Mouse (Mus musculus) kidney, adult 8-10 months (tissue): ENCODE measurements around the gene Cdk20.

Experiments
- DNase-seq, 2 experiments: peaks; one replicate each; pipeline ENCODE4 v3.0.0; 2022

The Cdk20 gene

DNA sequence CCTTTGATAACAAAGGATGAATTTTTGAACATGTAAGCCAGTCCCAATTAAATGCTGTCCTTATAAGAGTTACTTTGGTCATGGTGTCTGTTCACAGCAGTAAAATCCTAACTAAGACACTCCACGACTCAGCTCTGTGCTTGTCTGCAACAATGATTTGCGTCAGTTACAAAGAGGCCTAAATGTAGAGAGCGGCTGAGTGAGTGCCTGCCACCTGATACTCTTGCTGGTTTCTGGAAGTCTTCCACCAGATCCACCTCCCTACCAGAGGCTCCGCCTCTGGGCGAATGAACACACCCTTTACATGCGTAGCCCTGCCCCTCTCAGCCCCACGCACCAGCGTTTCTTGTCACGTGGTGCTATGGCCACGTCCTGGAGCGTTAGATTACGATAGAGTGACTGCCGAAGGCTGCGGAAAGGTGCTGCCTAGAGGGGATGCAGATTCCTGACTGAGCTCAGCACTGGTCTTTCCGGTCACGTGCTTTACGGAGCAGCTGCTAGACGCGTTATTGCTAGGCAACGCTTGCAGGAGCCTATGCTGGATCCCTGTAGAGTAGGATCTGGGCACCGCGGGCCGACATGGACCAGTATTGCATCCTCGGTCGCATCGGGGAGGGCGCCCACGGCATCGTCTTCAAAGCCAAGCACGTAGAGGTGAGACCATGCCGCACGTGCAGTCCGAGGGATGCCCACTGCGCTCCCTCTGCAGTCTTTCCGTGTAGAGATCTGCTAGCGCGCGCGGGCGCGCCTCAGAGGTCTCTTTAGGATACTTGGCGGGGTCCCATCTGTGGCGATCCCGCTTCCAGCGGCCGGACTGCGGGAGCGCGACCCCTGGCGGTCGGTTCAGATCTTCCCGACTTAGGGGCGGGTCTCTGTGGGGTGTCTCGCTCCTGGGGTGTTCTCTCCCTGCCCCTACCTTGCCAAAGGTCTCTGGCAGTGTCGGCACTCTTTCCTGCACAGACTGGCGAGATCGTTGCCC, at the start of gene Cdk20:
Gene Cdk20, plus strand, starts transcription at position 298 of the 979 bp plus-strand sequence.
- peak; percentile 93 to 97 for DNase-seq

- DNase-seq = no peak
Observed at GRCm38 (mm10) chr13:64384937-64385336, 47.2 kb upstream of the Cdk20 start.

GRCm38 (mm10) chr13:64386048-64386447, 46.1 kb upstream of the Cdk20 start:
- peak; percentile 55 to 68 for DNase-seq

- no peak for DNase-seq
Observed at GRCm38 (mm10) chr13:64388415-64388814, 43.7 kb upstream of the Cdk20 start.

DNA sequence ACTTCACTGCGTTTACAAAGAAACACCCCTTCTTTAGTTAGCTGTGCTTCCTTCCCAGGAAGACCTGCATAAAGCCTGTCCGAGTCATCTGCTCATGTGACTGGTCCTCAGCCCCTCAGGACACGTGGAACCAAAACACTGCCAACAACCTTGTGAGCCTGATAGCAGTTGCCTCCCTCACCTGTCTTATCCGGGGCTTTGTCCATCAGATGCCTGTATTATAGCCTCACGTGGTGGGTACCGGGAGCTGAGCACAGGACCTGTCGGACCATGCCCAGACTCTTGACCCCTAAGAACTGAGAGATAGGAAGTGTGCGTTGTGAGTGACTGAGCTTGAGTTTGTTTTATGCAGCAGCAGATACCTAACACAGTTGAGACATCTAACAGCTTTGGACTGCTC, 35.1 kb upstream of the Cdk20 start:
- DNase-seq = peak in 1 of 2 experiments; percentile 23

DNA sequence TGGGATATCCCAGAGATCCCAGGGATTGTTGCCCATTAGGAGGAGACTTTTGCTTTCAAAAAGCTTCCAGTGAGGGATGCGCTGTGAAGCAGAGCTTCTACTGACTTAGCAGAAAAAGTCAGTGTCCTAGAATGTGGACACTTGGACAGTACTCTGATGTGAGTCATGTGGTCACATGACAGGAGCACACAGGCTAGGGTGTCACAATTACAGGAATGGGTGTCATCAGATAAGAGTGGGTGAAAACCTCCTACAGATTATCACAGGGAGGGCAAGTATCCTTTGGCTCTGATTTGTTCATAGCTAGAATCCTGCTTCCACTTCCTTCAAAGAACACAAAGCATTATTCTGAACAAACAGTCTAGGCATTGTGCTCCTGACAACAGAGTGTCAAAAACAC, 34.0 kb upstream of the Cdk20 start:
- no peak for DNase-seq

DNA sequence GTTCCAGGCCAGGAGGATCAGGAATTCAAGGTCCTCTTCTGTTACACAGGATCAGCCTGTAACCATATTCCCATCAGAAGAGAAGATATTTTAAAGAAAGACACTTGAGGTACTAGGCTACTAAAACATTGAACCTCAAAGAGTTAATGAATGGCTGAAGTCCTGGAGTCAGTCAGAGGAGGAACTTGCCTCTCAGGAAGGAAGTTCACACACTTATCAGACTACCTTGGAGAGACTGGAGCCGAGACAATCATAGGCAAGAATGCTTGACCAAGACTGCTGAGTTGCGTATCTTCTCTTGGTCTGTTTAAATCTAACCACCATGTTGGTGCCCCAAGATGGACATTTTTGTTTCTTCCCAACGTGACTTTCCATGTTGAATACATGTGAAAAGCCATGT, 32.2 kb upstream of the Cdk20 start:
- DNase-seq = no peak

GRCm38 (mm10) chr13:64400801-64401361, 31.2 kb upstream of the Cdk20 start:
- DNase-seq = peak; percentile 71 to 83

GRCm38 (mm10) chr13:64402006-64402405, 30.1 kb upstream of the Cdk20 start:
- peak in 1 of 2 experiments; percentile 5 for DNase-seq

GRCm38 (mm10) chr13:64402504-64402949, 29.6 kb upstream of the Cdk20 start:
- no peak for DNase-seq

DNA sequence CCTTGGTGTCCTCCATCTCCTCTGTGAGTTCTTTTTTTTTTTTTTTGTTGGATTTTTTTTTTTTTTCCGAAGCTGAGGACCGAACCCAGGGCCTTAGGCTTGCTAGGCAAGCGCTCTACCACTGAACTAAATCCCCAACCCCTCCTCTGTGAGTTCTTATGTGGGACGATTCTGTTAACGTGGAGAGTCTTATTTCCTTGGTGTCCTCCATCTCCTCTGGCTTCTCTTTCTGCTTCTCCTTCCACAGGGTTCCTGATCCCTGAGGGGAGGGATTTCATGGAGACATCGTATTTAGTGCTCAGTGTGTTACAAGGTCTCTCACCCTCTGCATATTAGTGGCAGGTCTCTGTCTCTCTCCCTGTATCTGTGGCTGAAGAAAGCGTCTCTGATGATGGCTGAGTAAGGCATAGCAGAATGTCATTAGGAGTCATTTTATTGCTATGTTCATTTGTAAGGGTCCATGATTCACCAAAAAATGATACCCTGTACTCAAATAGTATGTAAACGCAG, 29.1 kb upstream of the Cdk20 start:
- no peak for DNase-seq

- no peak for DNase-seq
Observed at GRCm38 (mm10) chr13:64403519-64403918, 28.6 kb upstream of the Cdk20 start.

- DNase-seq = peak in 1 of 2 experiments; percentile 8
Observed at GRCm38 (mm10) chr13:64405550-64405949, 26.6 kb upstream of the Cdk20 start.

DNA sequence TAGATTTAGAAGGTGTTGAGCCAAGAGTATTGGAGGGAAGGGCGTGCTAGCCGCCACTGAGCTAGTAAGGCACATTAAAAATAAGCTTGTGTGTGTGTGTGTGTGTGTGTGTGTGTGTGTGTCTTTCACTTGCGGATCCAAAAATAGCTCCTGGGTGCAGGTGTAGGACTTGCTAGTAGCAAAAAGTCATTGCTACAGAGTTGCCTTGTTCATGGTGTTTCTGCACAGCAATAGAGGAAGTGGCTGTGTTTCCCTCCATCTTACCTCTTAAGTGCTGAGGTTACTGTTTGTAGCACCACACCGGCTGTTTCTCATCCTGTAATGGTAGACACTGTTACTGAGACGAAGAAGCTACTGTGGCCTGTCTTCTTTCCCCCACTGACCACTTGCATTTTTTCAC, 24.1 kb upstream of the Cdk20 start:
- no peak for DNase-seq

DNA sequence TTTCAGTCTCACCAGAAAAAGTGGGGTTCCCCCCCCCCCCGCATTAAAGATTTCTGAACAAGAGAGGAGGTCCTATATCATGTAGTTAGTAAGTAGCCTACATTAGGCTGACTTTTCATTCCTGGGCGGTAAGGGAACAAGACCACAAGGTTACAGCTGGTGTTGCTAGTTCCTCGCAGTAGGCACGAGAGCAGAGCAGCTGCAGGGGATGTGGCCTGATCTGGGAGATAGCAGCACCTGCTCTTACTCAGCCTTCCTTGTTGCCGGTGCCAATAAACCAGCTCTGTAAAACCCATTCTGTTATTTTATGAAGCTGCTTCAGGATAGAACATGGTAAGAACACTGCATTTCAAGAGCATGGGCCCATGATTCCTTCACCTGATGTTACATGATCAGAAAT, 21.5 kb upstream of the Cdk20 start:
- no peak for DNase-seq

DNA sequence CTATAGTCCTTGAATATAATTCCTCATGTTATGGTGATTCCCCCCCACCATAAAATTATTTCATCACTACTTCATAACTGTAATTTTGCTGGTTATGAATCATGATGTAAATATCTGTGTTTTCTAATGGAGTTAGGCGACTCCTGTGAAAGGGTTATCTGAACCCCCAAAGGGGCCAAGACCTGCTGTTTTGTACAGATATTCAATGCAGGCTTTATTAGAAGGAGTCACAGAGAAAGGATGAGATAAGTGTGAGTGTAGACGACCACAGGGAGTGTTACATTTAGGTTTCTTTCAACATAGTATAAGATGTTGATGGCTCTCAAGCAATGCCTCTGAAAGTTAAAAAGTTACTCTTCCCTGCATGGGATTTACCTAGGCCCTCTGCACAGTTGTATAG, 20.8 kb upstream of the Cdk20 start:
- DNase-seq = no peak

DNA sequence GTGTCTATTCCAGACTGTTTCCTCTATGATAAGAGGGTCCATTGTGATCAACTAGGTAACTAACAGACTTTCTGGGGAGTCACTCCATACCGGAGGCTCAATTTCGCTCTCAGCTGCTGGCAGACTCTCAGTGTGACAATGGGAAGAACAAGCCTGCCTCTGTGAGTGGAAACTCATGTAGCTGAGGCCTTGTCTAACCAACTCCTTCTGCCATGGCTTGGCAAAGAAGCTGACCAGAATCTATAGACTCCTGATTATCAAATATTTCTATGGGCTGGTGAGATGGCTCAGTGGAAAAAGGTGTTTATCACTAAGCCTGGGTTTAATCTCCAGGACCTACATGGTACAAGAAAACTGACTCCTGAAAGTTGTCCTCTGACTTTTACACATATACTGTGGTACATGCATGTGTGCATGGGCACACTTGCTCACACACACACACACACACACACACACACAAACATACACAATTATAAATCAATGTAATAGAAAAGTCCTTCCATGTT, 19.3 kb upstream of the Cdk20 start:
- DNase-seq = no peak

GRCm38 (mm10) chr13:64415659-64416058, 16.5 kb upstream of the Cdk20 start:
- DNase-seq = no peak

GRCm38 (mm10) chr13:64416955-64417601, 15.0 kb upstream of the Cdk20 start:
- DNase-seq = peak; percentile 55 to 56

- no peak for DNase-seq
Observed at GRCm38 (mm10) chr13:64420847-64421246, 11.3 kb upstream of the Cdk20 start.

DNA sequence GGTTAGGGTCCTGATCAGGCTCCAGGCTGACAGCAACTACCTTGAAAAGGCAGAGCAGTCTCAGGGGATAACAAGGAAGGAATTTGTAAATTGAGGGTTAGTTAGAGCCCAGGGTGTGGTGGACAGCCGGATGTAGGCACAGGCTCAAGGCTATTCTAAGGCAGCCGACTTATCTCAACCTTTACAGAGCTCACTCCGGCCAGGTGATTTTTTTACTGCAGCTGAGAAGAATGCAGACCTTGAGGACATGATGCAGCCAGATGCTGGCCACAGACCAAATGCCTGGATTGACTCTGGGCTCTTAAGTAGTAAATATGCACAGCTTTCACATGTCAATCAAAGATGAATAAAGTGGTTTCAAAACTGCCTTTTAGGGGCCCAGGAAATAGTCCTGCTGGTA, 10.7 kb upstream of the Cdk20 start:
- no peak for DNase-seq

- DNase-seq = no peak
Observed at GRCm38 (mm10) chr13:64421952-64422606, 10.0 kb upstream of the Cdk20 start.

DNA sequence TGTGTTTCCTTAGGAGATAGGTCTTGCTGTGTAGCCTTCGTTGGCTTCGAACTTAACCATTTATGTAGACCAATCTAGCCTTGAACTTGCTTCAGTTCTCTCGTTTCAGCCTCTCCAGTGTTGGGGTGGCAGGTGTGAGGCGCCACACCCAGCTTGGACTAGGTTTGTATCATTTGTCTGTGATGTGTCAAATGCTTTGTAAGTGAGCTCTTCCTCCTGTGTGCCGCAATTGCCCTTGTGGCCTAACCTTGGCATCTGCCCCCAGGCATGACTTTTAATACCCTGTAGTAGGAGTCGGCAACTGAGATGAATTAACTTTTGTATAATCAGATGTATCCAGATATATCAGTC, 9.5 kb upstream of the Cdk20 start:
- no peak for DNase-seq
